Mouse (Mus musculus): ENCODE measurements at regions not wholly inside any gene's neighbourhood (a gene's known extent, or its start where the extent isn't known, plus 50 kb on each side); places are given as distances from the start of the nearest gene placed in this dataset.

DNA sequence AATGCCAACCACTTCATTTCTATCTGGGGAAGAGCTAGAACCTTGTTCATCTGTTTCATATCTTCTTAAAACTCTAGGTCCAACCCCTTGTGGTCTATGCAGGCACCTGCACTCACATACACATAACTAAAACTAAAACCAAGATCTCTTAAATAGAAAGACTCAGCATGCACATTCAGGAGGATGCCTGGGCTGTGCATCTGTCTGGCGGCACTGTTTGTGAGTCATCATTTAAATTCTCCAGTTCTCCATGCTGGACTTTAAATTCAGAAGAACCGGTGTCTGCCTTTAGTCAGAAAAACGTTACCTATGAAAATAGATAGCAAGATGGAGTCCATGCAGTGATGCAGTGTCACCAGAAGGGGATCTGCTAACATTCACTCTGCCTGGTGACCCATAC, 314.5 kb downstream of the Hs3st1 start:
- H3K27ac ChIP-seq (ENCODE audit: low read depth, low read length), result no peak overlapping the region
- no peaks in the 10 kb centered on the region for H3K36me3 ChIP-seq (ENCODE audit: control insufficient read depth, insufficient read depth)
- ATAC-seq, result no peak
- no peaks in the 10 kb centered on the region for H3K4me1 ChIP-seq (replicated peaks; ENCODE audit: control insufficient read depth, insufficient read depth, low read length)
- H3K9me3 ChIP-seq (ENCODE audit: control insufficient read depth), result no peaks in the 10 kb centered on the region
- H3K27me3 ChIP-seq (replicated peaks; ENCODE audit: control insufficient read depth, insufficient read depth, low read length), result no peaks in the 10 kb centered on the region
- WGBS, result 82% methylated on average over 3 of the region's 3 CpGs
- H3K4me2 ChIP-seq (replicated peaks; ENCODE audit: low read depth), result no peak overlapping the region
- TF ChIP-seq CTCF (IDR thresholded peaks at IDR 0.05; ENCODE audit: low read depth), result no peak
- no peak overlapping the region for H3K9ac ChIP-seq (ENCODE audit: low read depth, low read length)
- no peak overlapping the region for H3K4me3 ChIP-seq (ENCODE audit: low read depth, low read length)

DNA sequence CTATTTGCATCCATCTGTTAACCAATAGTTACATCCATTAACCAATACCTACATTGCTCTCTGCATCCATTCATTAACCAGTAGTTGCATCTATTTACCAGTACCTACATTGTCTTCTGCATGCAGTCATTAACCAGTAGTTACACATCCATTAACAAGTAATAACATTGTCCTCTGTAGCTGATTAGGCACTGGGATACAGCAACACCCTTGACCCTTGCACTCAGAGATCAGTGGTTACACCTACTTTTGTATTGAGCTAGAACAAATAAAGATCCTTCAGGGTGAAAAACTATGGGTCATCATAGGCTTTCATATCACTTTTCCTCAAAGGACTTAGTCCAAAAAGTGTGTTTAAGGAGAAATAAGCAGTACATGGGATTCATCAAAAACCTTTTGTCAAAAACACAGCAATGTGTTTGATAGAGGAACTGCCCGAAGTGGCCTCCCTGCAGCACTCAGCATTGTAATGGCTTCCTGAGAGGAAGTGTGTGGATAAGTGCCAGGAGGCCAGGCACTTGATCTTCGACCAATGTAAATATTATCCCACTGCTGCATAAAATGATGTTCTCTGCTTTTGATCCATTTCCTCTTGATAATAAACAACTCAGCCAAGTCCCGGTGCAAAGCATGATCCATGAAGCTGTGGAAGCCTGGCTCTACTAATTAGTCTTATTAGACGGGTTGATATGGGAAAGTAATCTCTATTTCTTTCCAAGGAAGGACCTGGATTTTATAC, 317.6 kb downstream of the Hs3st1 start:
- WGBS, result 30% methylated on average over 4 of the region's 4 CpGs
- peak; percentile 53; the same call in 1 of the 2 replicates for ATAC-seq
- H3K27ac ChIP-seq (ENCODE audit: low read depth, low read length), result no peak overlapping the region

DNA sequence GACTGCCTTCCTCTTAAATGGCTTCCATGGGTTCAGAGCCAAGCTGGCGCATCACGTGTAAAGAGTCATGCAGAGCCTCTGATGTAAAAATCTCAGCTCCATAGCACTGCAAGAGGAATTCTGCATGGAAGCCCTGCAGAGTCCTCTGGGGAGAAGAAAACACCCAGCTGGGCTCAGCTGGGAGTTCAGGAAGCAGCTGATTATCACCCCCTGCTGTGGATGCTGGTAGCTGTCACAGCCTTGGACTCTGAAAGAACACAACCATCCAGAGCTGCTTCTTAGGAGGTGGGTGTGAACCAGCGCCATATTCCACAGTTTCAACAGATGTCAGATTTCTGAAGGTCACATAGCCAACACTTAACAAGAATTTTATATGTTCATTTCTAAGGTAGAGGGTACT, 329.2 kb downstream of the Hs3st1 start:
- 59% methylated on average over 3 of the region's 3 CpGs for WGBS
- H3K4me2 ChIP-seq (replicated peaks; ENCODE audit: low read depth), result no peak overlapping the region
- H3K4me1 ChIP-seq (replicated peaks; ENCODE audit: control insufficient read depth, insufficient read depth, low read length), result no peaks in the 10 kb centered on the region
- no peak for TF ChIP-seq CTCF (IDR thresholded peaks at IDR 0.05; ENCODE audit: low read depth)
- no peaks in the 10 kb centered on the region for H3K27me3 ChIP-seq (replicated peaks; ENCODE audit: control insufficient read depth, insufficient read depth, low read length)
- H3K9me3 ChIP-seq (ENCODE audit: control insufficient read depth), result no peaks in the 10 kb centered on the region
- ATAC-seq, result no peak
- H3K36me3 ChIP-seq (ENCODE audit: control insufficient read depth, insufficient read depth), result no peaks in the 10 kb centered on the region
- no peak overlapping the region for H3K4me3 ChIP-seq (ENCODE audit: low read depth, low read length)
- no peak overlapping the region for H3K9ac ChIP-seq (ENCODE audit: low read depth, low read length)
- H3K27ac ChIP-seq (ENCODE audit: low read depth, low read length), result no peak overlapping the region

More for the DNA sequence above, 317.6 kb downstream of the Hs3st1 start:
- H3K4me1 ChIP-seq (replicated peaks; ENCODE audit: control insufficient read depth, insufficient read depth, low read length), result no peaks in the 10 kb centered on the region
- H3K27me3 ChIP-seq (replicated peaks; ENCODE audit: control insufficient read depth, insufficient read depth, low read length), result no peaks in the 10 kb centered on the region
- no peak overlapping the region for H3K9ac ChIP-seq (ENCODE audit: low read depth, low read length)
- H3K9me3 ChIP-seq (ENCODE audit: control insufficient read depth), result no peaks in the 10 kb centered on the region
- no peaks in the 10 kb centered on the region for H3K36me3 ChIP-seq (ENCODE audit: control insufficient read depth, insufficient read depth)
- no peak for TF ChIP-seq CTCF (IDR thresholded peaks at IDR 0.05; ENCODE audit: low read depth)
- H3K4me3 ChIP-seq (ENCODE audit: low read depth, low read length), result no peak overlapping the region
- no peak overlapping the region for H3K4me2 ChIP-seq (replicated peaks; ENCODE audit: low read depth)

DNA sequence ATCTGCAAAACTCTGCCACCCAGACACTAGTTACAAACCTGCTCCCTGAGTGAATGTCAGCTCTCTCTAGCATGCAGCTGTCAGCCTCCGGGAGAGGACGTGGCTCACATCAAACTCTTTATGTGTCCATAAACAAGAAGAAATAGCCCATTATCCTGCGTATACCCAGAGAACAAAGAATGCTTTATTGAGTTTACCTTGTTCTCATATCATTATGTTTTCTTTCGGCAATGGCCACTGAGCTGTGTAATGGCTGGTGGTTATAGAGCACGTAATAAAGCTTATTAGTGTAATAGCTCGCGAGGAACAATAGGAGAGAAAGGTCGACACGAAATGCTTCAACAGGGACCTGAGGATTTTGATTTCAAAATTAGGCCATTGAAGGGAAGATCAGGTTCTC, 331.6 kb downstream of the Hs3st1 start:
- no peak for ATAC-seq
- Histone ChIP-seq H3K27me3 (replicated peaks; ENCODE audit: control insufficient read depth, insufficient read depth, low read length) (no peaks in the 10 kb centered on the region), H3K36me3 (ENCODE audit: control insufficient read depth, insufficient read depth) (no peaks in the 10 kb centered on the region), H3K9ac (ENCODE audit: low read depth, low read length) (no peak overlapping the region), H3K4me1 (replicated peaks; ENCODE audit: control insufficient read depth, insufficient read depth, low read length) (no peaks in the 10 kb centered on the region), H3K27ac (ENCODE audit: low read depth, low read length) (no peak overlapping the region), H3K9me3 (ENCODE audit: control insufficient read depth) (no peaks in the 10 kb centered on the region), H3K4me2 (replicated peaks; ENCODE audit: low read depth) (no peak overlapping the region), H3K4me3 (ENCODE audit: low read depth, low read length) (no peak overlapping the region)
- 80% methylated on average over 9 of the region's 9 CpGs for WGBS
- no peak for TF ChIP-seq CTCF (IDR thresholded peaks at IDR 0.05; ENCODE audit: low read depth)

DNA sequence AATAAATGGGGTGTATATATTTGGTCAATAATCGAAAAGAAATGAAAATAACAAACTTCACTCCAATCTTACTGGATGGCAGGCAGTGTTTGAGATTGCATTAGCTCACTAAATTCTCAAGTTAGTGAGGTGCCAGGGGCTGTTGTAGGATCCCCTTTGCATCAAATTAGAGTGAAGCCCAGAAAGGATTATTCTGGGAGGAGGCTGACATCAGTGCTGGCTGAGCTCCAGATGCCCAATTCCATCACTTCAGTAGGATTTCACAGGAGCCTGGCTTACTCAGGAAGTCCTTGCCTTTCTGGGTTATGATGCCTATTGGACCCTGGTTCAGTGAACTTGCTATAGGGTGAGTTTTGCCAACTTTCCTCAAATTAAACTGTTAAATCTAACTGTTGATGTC, 336.5 kb downstream of the Hs3st1 start:
- H3K27me3 ChIP-seq (replicated peaks; ENCODE audit: control insufficient read depth, insufficient read depth, low read length), result no peaks in the 10 kb centered on the region
- H3K4me2 ChIP-seq (replicated peaks; ENCODE audit: low read depth), result no peak overlapping the region
- no peak overlapping the region for H3K9ac ChIP-seq (ENCODE audit: low read depth, low read length)
- no peak for TF ChIP-seq CTCF (IDR thresholded peaks at IDR 0.05; ENCODE audit: low read depth)
- no peak overlapping the region for H3K4me3 ChIP-seq (ENCODE audit: low read depth, low read length)
- WGBS, result 91% methylated on average over 1 of the region's 1 CpGs
- no peaks in the 10 kb centered on the region for H3K4me1 ChIP-seq (replicated peaks; ENCODE audit: control insufficient read depth, insufficient read depth, low read length)
- H3K9me3 ChIP-seq (ENCODE audit: control insufficient read depth), result no peaks in the 10 kb centered on the region
- no peak for ATAC-seq
- no peaks in the 10 kb centered on the region for H3K36me3 ChIP-seq (ENCODE audit: control insufficient read depth, insufficient read depth)
- no peak overlapping the region for H3K27ac ChIP-seq (ENCODE audit: low read depth, low read length)

DNA sequence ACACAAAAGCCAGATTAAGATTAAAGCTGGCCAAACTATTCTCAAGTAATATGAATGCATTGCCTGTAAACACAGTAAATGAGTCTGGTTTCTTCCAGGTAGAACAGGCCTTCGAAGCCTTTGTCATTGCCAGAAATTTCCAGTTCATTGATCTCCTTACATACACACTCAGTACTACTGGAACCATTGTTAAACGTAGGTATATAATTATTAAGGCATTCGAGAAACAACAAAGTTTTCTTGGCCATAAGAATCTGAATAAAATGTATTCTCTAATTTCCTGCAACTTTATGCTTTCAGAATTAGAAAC, 337.5 kb downstream of the Hs3st1 start:
- Histone ChIP-seq H3K4me3 (ENCODE audit: low read depth, low read length) (no peak overlapping the region), H3K36me3 (ENCODE audit: control insufficient read depth, insufficient read depth) (no peaks in the 10 kb centered on the region), H3K9ac (ENCODE audit: low read depth, low read length) (no peak overlapping the region), H3K9me3 (ENCODE audit: control insufficient read depth) (no peaks in the 10 kb centered on the region), H3K27ac (ENCODE audit: low read depth, low read length) (no peak overlapping the region), H3K4me2 (replicated peaks; ENCODE audit: low read depth) (no peak overlapping the region), H3K27me3 (replicated peaks; ENCODE audit: control insufficient read depth, insufficient read depth, low read length) (no peaks in the 10 kb centered on the region), H3K4me1 (replicated peaks; ENCODE audit: control insufficient read depth, insufficient read depth, low read length) (no peaks in the 10 kb centered on the region)
- ATAC-seq, result no peak
- no peak for TF ChIP-seq CTCF (IDR thresholded peaks at IDR 0.05; ENCODE audit: low read depth)
- 85% methylated on average over 3 of the region's 3 CpGs for WGBS

Data from intestine, postnatal 0 days (tissue).